In the genomic region with DNA sequence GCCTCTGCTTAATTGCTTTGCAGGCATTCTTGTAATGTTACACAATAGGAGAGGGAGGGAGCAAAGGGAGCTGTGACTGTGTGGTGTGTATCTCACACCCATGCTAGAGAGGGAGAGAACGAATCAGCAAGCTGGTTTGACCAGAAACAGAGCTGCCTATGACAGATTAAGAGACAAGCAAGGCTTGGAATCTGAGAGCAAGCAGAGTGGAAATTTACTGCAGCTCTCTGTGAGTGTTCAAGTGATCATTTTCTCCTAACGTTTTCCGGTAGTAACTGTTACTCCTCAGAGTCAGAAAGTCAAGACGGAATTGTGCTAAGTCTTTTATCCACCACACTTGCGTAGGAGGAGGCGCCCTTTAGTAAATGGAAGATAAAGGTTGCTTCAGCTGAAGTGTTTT, we compare ENCODE assay signal across 7 mouse cellular contexts. TPM values are rescaled to one million over a fixed set of nuclear protein-coding genes. Genes with fewer than 3 reads are reported as not detected.
DNase-seq lines count a peak whose midpoint lies in the region; ATAC-seq lines count a peak whose summit lies in the region.

No protein-coding gene starts in this region.

- ATAC-seq in embryonic facial prominence, embryonic 15.5 days (ENCODE audit: insufficient number of reproducible peaks, low FRiP score, low TSS enrichment, low read depth), result no peak
- no peak for ATAC-seq in forebrain, embryonic 14.5 days

- H3K4me2 ChIP-seq in embryonic facial prominence, embryonic 15.5 days (replicated peaks), result no peak overlapping the region
- no peak overlapping the region for H3K4me2 ChIP-seq in forebrain, embryonic 14.5 days (ENCODE audit: low read length)

- 0 out of 2 replicates have a peak, but pooled peaks cover 8% of the 10 kb centered on the region for H3K4me1 ChIP-seq in embryonic facial prominence, embryonic 15.5 days
- no peaks in the 10 kb centered on the region for H3K4me1 ChIP-seq in forebrain, embryonic 14.5 days (ENCODE audit: control insufficient read depth, insufficient read depth, low read length)

- H3K4me3 ChIP-seq in embryonic facial prominence, embryonic 15.5 days (replicated peaks), result no peak overlapping the region
- H3K4me3 ChIP-seq in forebrain, embryonic 14.5 days (ENCODE audit: low read depth, low read length), result no peak overlapping the region

- 51% methylated on average over 6 of the region's 6 CpGs for WGBS in embryonic facial prominence, embryonic 15.5 days
- WGBS in forebrain, embryonic 14.5 days, result 70% methylated on average over 6 of the region's 6 CpGs

- 0 out of 2 replicates have a peak overlapping the region, but pooled peaks have one; percentile 35 for H3K27ac ChIP-seq in embryonic facial prominence, embryonic 15.5 days (replicated peaks)
- H3K27ac ChIP-seq in forebrain, embryonic 14.5 days (ENCODE audit: low read depth, low read length), result no peak overlapping the region

- peak; percentile 8 to 35 for DNase-seq in left cerebral cortex, adult 18-20 months (ENCODE audit: low spot score in 2 of 2)
- DNase-seq in left cerebral cortex, postnatal 4 days, result no peak
- DNase-seq in heart, postnatal 25 days (ENCODE audit: low spot score), result peak; percentile 12
- DNase-seq in left cerebral cortex, postnatal 36 days (ENCODE audit: low spot score in 2 of 2), result peak; percentile 12 to 14
- DNase-seq in spleen, adult 18-20 months, result no peak
- DNase-seq in forebrain, embryonic 14.5 days (ENCODE audit: low spot score), result no peak

- no peaks in the 10 kb centered on the region for H3K9me3 ChIP-seq in embryonic facial prominence, embryonic 15.5 days (replicated peaks)
- no peaks in the 10 kb centered on the region for H3K9me3 ChIP-seq in forebrain, embryonic 14.5 days (replicated peaks; ENCODE audit: control insufficient read depth, low read length)

- no peaks in the 10 kb centered on the region for H3K36me3 ChIP-seq in embryonic facial prominence, embryonic 15.5 days
- H3K36me3 ChIP-seq in forebrain, embryonic 14.5 days (ENCODE audit: control insufficient read depth, insufficient read depth, low read length), result no peaks in the 10 kb centered on the region

- H3K27me3 ChIP-seq in embryonic facial prominence, embryonic 15.5 days, result no peaks in the 10 kb centered on the region
- no peaks in the 10 kb centered on the region for H3K27me3 ChIP-seq in forebrain, embryonic 14.5 days (replicated peaks; ENCODE audit: control insufficient read depth, insufficient read depth, low read length)

- intact Hi-C loops in left cerebral cortex, postnatal 4 days (cut with DNase I), result no loop called here
- intact Hi-C loops in heart, postnatal 25 days (cut with DNase I), result no loop called here
- intact Hi-C loops in left cerebral cortex, postnatal 36 days (cut with DNase I), result no loop called here

- H3K9ac ChIP-seq in embryonic facial prominence, embryonic 15.5 days, result no peak overlapping the region
- no peak overlapping the region for H3K9ac ChIP-seq in forebrain, embryonic 14.5 days (ENCODE audit: low read length)

RNA-seq across cellular contexts. Expression of gene Cab39l, which starts 37.9 kb away (rescaled TPM):
- total RNA-seq in left cerebral cortex, adult 18-20 months (2021), result 10 to 100 TPM; 27.1 to 27.7 TPM
- 10 to 100 TPM; 14.5 to 17.4 TPM for total RNA-seq in left cerebral cortex, postnatal 4 days (2021)
- 34.9 and 39.8 TPM in 2 replicates for polyA plus RNA-seq in embryonic facial prominence, embryonic 15.5 days (2015; fragmentation: Nextera tagmentation; extraction: Ambion mirVana)
- 10 to 100 TPM; 21.9 to 25.5 TPM for total RNA-seq in heart, postnatal 25 days (2021)
- 10 to 100 TPM; 19.9 to 24.2 TPM for total RNA-seq in left cerebral cortex, postnatal 36 days (2021)
- 27.2 and 27.9 TPM in 2 replicates for polyA plus RNA-seq in forebrain, embryonic 14.5 days (2014; fragmentation: Nextera tagmentation; extraction: Ambion mirVana)

RNA-seq across cellular contexts. Expression of gene Setdb2, which starts 38.0 kb away (rescaled TPM):
- 1 to 10 TPM; 4.9 to 7.1 TPM for total RNA-seq in left cerebral cortex, adult 18-20 months (2021)
- total RNA-seq in left cerebral cortex, postnatal 4 days (2021), result 1 to 10 TPM; 4.6 to 5.8 TPM
- 9.2 and 10.0 TPM in 2 replicates for polyA plus RNA-seq in embryonic facial prominence, embryonic 15.5 days (2015; fragmentation: Nextera tagmentation; extraction: Ambion mirVana)
- 10 to 100 TPM in 1 of 2 experiments, 1 to 10 TPM in 1; 9.9 to 10.8 TPM for total RNA-seq in heart, postnatal 25 days (2021)
- 1 to 10 TPM; 6.3 to 6.8 TPM for total RNA-seq in left cerebral cortex, postnatal 36 days (2021)
- polyA plus RNA-seq in forebrain, embryonic 14.5 days (2014; fragmentation: Nextera tagmentation; extraction: Ambion mirVana), result 8.0 and 9.7 TPM in 2 replicates

Comparison
In these comparisons a context has a peak if more than half of its experiments do, and no peak if none do; other contexts are left out.
1. DNase-seq: peak in left cerebral cortex, adult 18-20 months (2 of 2), heart, postnatal 25 days (single experiment) and left cerebral cortex, postnatal 36 days (2 of 2); none in left cerebral cortex, postnatal 4 days (single experiment), spleen, adult 18-20 months (0 of 2) and forebrain, embryonic 14.5 days (single experiment).